Mouse (Mus musculus) embryonic facial prominence, embryonic 14.5 days (tissue): ENCODE measurements around the gene Rpl26. TPM values are rescaled to one million over a fixed set of nuclear protein-coding genes. Genes with fewer than 3 reads are reported as not detected.

ENCODE experiments used
- ATAC-seq: fragments of 200-750 bp; cut with Nextera tagmentation; 2 replicates; pipeline ENCODE4 v1.8.0; 2017; ENCODE audit warnings: low read depth, moderate number of reproducible peaks, moderate TSS enrichment
- DNase-seq: peaks from one replicate; pipeline ENCODE4 v3.0.0-alpha.2; 2015; ENCODE audit warnings: low spot score
- H3K27ac ChIP-seq: fragments of 300-500 bp; sonication (generic); replicated peaks from 2 replicates; pipeline ENCODE4 v1.5.1; 2014; ENCODE audit warnings: low read depth, mild to moderate bottlenecking, low read length, moderate library complexity
- H3K27me3 ChIP-seq: fragments of 300-500 bp; sonication (generic); replicated peaks from 2 replicates; pipeline ENCODE4 v1.6.1; 2014; ENCODE audit warnings: low read length; ENCODE audit not compliant: control insufficient read depth, insufficient read depth
- H3K36me3 ChIP-seq: fragments of 300-500 bp; sonication (generic); 2 replicates; pipeline ENCODE4 v1.6.1; 2014; ENCODE audit warnings: low read length, mixed read lengths; ENCODE audit not compliant: control insufficient read depth, insufficient read depth
- H3K4me1 ChIP-seq: fragments of 300-500 bp; sonication (generic); 2 replicates; pipeline ENCODE4 v1.6.1; 2014; ENCODE audit warnings: antibody characterized with exemption, low read length; ENCODE audit not compliant: control insufficient read depth, insufficient read depth
- H3K4me2 ChIP-seq: fragments of 300-500 bp; sonication (generic); 2 replicates; pipeline ENCODE4 v1.6.1; 2014; ENCODE audit warnings: low read depth, mild to moderate bottlenecking, low read length, moderate library complexity, mixed read lengths
- H3K4me3 ChIP-seq: fragments of 300-500 bp; sonication (generic); 2 replicates; pipeline ENCODE4 v1.5.1; 2014; ENCODE audit warnings: low read depth, mild to moderate bottlenecking, low read length
- H3K9ac ChIP-seq: fragments of 300-500 bp; sonication (generic); 2 replicates; pipeline ENCODE4 v1.6.1; 2014; ENCODE audit warnings: low read depth, mild to moderate bottlenecking, low read length, moderate library complexity, mixed read lengths
- H3K9me3 ChIP-seq: fragments of 300-500 bp; sonication (generic); 2 replicates; pipeline ENCODE4 v1.6.1; 2016; ENCODE audit warnings: low read length; ENCODE audit not compliant: control insufficient read depth
- WGBS: fragments of 180-500 bp; shearing (Covaris S2); extraction: QIAGEN DNeasy Blood & Tissue Kit; methylation state at CpG from one replicate; pipeline ENCODE4 v1.1.7; 2014; 5-methylcytosine and 5-hydroxymethylcytosine counted together
- polyA plus RNA-seq: library from polyadenylated mRNA; unstranded; fragments of >200 nt; fragmentation: Nextera tagmentation; extraction: Ambion mirVana; gene quantifications from 2 replicates; pipeline ENCODE4 v1.2.1, GENCODE M21; 2014

Rpl26 gene
- polyA plus RNA-seq, 1 experiment from 2014 or later: 1,233 TPM

GRCm38 (mm10) chr11:68883843-68884242 lies 17.5 kb upstream of the Rpl26 start:
- no peak overlapping the region for H3K4me2 ChIP-seq
- WGBS: 66% methylated on average over 2 of the region's 2 CpGs
- H3K9ac ChIP-seq: no peak overlapping the region
- no peak for ATAC-seq
- no peaks in the 10 kb centered on the region for H3K9me3 ChIP-seq
- H3K4me3 ChIP-seq: no peak overlapping the region
- no peak overlapping the region for H3K27ac ChIP-seq
- no peaks in the 10 kb centered on the region for H3K4me1 ChIP-seq
- no peak for DNase-seq
- no peaks in the 10 kb centered on the region for H3K36me3 ChIP-seq
- H3K27me3 ChIP-seq: no peaks in the 10 kb centered on the region

DNA sequence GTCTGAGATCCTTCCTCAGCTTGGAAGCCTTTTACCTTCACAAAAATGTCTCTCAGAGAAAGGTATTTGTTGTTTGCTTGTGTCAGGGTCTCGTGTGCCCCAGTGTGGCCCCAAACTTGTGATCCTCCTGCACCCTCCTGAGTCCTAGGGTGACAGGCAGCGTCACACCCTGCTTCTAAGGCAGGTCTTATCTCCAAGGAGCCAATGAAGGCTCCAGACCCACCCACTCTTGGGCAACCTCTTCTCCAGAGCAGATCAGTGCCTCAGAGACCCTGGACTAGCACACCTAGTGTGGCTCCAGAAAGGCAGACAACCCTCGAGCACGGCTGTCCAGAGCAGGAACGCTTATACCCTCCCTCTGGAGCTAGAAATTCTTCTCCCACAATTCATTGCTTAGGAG lies 17.0 kb upstream of the Rpl26 start:
- DNase-seq: no peak
- H3K9ac ChIP-seq: no peak overlapping the region
- whole genome bisulfite sequencing: 71% methylated on average over 5 of the region's 5 CpGs
- no peaks in the 10 kb centered on the region for H3K4me1 ChIP-seq
- H3K4me2 ChIP-seq: no peak overlapping the region
- H3K9me3 ChIP-seq: no peaks in the 10 kb centered on the region
- no peak overlapping the region for H3K4me3 ChIP-seq
- no peaks in the 10 kb centered on the region for H3K27me3 ChIP-seq
- no peaks in the 10 kb centered on the region for H3K36me3 ChIP-seq
- H3K27ac ChIP-seq: no peak overlapping the region
- no peak for ATAC-seq

- Histone ChIP-seq H3K27me3 (no peaks in the 10 kb centered on the region), H3K9ac (no peak overlapping the region), H3K9me3 (no peaks in the 10 kb centered on the region), H3K4me3 (no peak overlapping the region), H3K36me3 (no peaks in the 10 kb centered on the region), H3K4me1 (no peaks in the 10 kb centered on the region), H3K4me2 (no peak overlapping the region), H3K27ac (no peak overlapping the region)
- DNase-seq: no peak
- 77% methylated on average over 5 of the region's 5 CpGs for WGBS
- ATAC-seq: no peak
Observed at GRCm38 (mm10) chr11:68886091-68886490, 15.3 kb upstream of the Rpl26 start.

DNA sequence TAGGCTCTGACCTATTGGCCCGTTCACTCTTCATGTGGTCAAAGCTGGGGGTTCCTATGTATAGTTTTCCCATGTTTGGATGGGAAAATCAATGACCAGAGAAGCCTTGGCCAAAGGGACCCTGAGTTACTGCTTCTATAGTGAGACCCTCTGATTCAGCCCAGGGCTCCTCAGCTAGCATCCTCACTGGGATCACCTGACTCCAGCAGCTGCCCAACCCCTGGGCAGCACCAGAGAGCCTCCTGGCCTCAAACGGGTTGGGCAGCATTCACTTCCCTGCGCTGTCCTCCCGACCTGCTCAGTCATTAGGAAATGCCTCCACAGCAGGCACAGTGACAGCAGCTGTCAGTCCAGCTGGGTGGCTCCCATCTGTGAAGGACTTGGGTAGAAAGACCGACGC lies 13.1 kb upstream of the Rpl26 start, which contains the start of gene Rnf222:
Gene Rnf222 (plus strand): TSS at position 301 of the 400 bp plus-strand sequence.
- H3K27ac ChIP-seq: no peak within 1 kb of the TSS
- H3K9me3 ChIP-seq: no peaks in the 10 kb centered on the region
- H3K4me3 ChIP-seq: no peak within 1 kb of the TSS
- 33% methylated on average over 6 of the region's 6 CpGs for WGBS
- no peak for ATAC-seq
- no peak for DNase-seq
- H3K9ac ChIP-seq: no peak within 1 kb of the TSS
- no peaks in the 10 kb centered on the region for H3K36me3 ChIP-seq
- H3K4me1 ChIP-seq: no peaks in the 10 kb centered on the region
- H3K27me3 ChIP-seq: no peaks in the 10 kb centered on the region
- H3K4me2 ChIP-seq: no peak within 1 kb of the TSS

DNA sequence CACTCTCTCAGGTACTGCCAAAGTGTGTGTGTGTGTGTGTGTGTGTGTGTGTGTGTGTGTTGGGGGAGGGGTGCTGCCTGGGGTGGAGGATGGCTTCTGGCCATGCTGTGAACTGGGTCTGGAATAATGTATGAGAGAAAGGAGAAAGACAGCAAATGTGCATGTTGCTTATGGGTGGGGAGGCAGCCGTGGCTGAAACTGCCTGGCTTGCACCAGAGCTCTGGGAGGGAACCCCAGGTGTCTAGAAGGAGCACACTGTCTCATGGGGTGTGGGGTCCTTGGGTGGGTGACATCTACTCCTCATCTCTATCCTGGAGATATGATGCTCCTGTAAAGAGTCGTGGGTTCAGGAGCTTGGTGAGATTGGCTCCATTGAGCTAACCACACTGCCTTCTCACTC lies 12.7 kb upstream of the Rpl26 start:
- H3K4me2 ChIP-seq: no peak overlapping the region
- no peaks in the 10 kb centered on the region for H3K4me1 ChIP-seq
- 64% methylated on average over 2 of the region's 2 CpGs for WGBS
- no peak overlapping the region for H3K27ac ChIP-seq
- H3K36me3 ChIP-seq: no peaks in the 10 kb centered on the region
- H3K4me3 ChIP-seq: no peak overlapping the region
- H3K9me3 ChIP-seq: no peaks in the 10 kb centered on the region
- ATAC-seq: no peak
- DNase-seq: no peak
- H3K27me3 ChIP-seq: no peaks in the 10 kb centered on the region
- H3K9ac ChIP-seq: no peak overlapping the region

DNA sequence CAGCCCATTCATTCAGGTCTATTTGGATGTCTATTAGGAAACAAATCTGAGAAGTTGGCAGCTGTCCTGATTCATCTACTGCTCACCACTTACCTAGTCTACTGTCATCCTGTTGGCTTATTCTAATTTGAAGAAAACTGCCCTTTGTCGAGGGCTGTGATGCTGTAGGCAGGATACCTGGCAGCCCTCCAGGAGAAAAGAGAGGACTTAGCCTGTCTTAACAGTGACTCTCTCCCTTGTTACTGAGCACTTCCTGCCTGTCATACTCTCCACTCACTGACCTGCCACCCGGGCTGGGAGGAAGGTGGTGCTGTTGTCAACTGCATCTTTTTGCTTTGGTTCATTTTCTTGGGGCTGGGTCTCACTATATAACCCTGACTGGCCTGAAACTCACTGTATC lies 10.8 kb upstream of the Rpl26 start:
- Histone ChIP-seq H3K4me2 (no peak overlapping the region), H3K27me3 (no peaks in the 10 kb centered on the region), H3K4me1 (no peaks in the 10 kb centered on the region), H3K9ac (no peak overlapping the region), H3K36me3 (no peaks in the 10 kb centered on the region), H3K27ac (no peak overlapping the region), H3K4me3 (no peak overlapping the region), H3K9me3 (no peaks in the 10 kb centered on the region)
- ATAC-seq (no peak), DNase-seq (peak; percentile 38)
- 39% methylated on average over 2 of the region's 2 CpGs for WGBS

- H3K27me3 ChIP-seq: no peaks in the 10 kb centered on the region
- no peak overlapping the region for H3K4me2 ChIP-seq
- H3K4me3 ChIP-seq: no peak overlapping the region
- H3K4me1 ChIP-seq: no peaks in the 10 kb centered on the region
- no peak overlapping the region for H3K27ac ChIP-seq
- WGBS: 80% methylated on average over 5 of the region's 5 CpGs
- no peaks in the 10 kb centered on the region for H3K9me3 ChIP-seq
- H3K9ac ChIP-seq: no peak overlapping the region
- no peak for DNase-seq
- no peaks in the 10 kb centered on the region for H3K36me3 ChIP-seq
- no peak for ATAC-seq
Observed at GRCm38 (mm10) chr11:68891823-68892222, 9.6 kb upstream of the Rpl26 start.

DNA sequence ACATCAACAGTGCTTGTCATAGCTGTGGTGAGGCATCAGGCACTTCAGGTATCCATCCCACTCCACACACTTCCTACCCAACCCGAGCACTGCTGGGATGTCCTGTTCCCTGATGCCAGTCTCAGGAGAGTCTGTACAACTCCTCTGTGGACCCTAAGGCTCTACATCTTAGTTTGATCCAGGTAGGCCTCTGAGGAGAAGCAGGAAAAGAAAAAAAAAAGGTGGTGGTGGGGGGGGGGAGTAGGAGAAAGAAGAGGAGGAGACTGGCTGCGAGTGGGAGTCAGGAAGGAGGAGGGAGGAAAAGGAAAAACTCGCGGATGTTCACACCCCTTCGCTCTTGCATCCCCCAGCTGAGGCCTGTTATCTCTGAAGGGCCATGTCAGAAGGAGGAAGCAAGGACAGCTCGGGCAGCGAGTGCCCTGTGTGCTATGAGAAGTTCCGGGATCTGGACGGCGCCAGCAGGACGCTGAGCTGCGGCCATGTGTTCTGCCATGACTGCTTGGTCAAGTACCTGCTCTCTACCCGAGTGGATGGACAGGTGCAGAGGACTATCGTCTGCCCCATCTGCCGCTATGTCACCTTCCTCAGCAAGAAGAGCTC lies 9.1 kb upstream of the Rpl26 start:
- H3K27me3 ChIP-seq: no peaks in the 10 kb centered on the region
- H3K4me3 ChIP-seq: no peak overlapping the region
- H3K9me3 ChIP-seq: no peaks in the 10 kb centered on the region
- no peak overlapping the region for H3K9ac ChIP-seq
- no peaks in the 10 kb centered on the region for H3K4me1 ChIP-seq
- H3K27ac ChIP-seq: no peak overlapping the region
- ATAC-seq: no peak
- WGBS: 77% methylated on average over 15 of the region's 15 CpGs
- no peak for DNase-seq
- no peak overlapping the region for H3K4me2 ChIP-seq
- no peaks in the 10 kb centered on the region for H3K36me3 ChIP-seq

- peak; percentile 81 for ATAC-seq
- 59% methylated on average over 12 of the region's 12 CpGs for WGBS
- DNase-seq: peak; percentile 67
- Histone ChIP-seq H3K27me3 (no peaks in the 10 kb centered on the region), H3K36me3 (no peaks in the 10 kb centered on the region), H3K9me3 (no peaks in the 10 kb centered on the region), H3K27ac (no peak overlapping the region), H3K4me1 (no peaks in the 10 kb centered on the region), H3K4me3 (no peak overlapping the region), H3K4me2 (no peak overlapping the region), H3K9ac (no peak overlapping the region)
Observed at GRCm38 (mm10) chr11:68893911-68894464, 7.4 kb upstream of the Rpl26 start.
